Mouse (Mus musculus) limb, embryonic 14.5 days (tissue): ENCODE measurements around the gene Dhh. TPM values are rescaled to one million over a fixed set of nuclear protein-coding genes. Genes with fewer than 3 reads are reported as not detected.

Experiments used
- ATAC-seq: fragments of 200-750 bp; cut with Nextera tagmentation; 2 replicates; pipeline ENCODE4 v1.8.0; 2017; ENCODE audit warnings: low read depth, moderate number of reproducible peaks, moderate TSS enrichment; ENCODE audit not compliant: low FRiP score
- DNase-seq: peaks from one replicate; pipeline ENCODE4 v3.0.0-alpha.2; 2015; ENCODE audit warnings: low spot score
- H3K27ac ChIP-seq: fragments of 300-500 bp; sonication (generic); replicated peaks from 2 replicates; pipeline ENCODE4 v1.5.1; 2014; ENCODE audit warnings: low read depth, mild to moderate bottlenecking, low read length, moderate library complexity, mixed read lengths
- H3K27me3 ChIP-seq: fragments of 300-500 bp; sonication (generic); 2 replicates; pipeline ENCODE4 v1.6.1; 2014; ENCODE audit warnings: low read length, mixed read lengths; ENCODE audit not compliant: control insufficient read depth, insufficient read depth
- H3K36me3 ChIP-seq: fragments of 300-500 bp; sonication (generic); 2 replicates; pipeline ENCODE4 v1.6.1; 2014; ENCODE audit warnings: mild to moderate bottlenecking, low read length, moderate library complexity, mixed read lengths; ENCODE audit not compliant: control insufficient read depth, insufficient read depth
- H3K4me1 ChIP-seq: fragments of 300-500 bp; sonication (generic); 2 replicates; pipeline ENCODE4 v1.6.1; 2014; ENCODE audit warnings: antibody characterized with exemption, low read length, mixed read lengths; ENCODE audit not compliant: control insufficient read depth, insufficient read depth
- H3K4me2 ChIP-seq: fragments of 300-500 bp; sonication (generic); replicated peaks from 2 replicates; pipeline ENCODE4 v1.6.1; 2014; ENCODE audit warnings: low read depth, mild to moderate bottlenecking, low read length, moderate library complexity; ENCODE audit not compliant: severe bottlenecking
- H3K4me3 ChIP-seq: fragments of 300-500 bp; sonication (generic); replicated peaks from 2 replicates; pipeline ENCODE4 v1.5.1; 2014; ENCODE audit warnings: low read length
- H3K9ac ChIP-seq: fragments of 300-500 bp; sonication (generic); 2 replicates; pipeline ENCODE4 v1.6.1; 2014; ENCODE audit warnings: mild to moderate bottlenecking, low read depth, low read length, moderate library complexity; ENCODE audit not compliant: severe bottlenecking
- H3K9me3 ChIP-seq: fragments of 300-500 bp; sonication (generic); 2 replicates; pipeline ENCODE4 v1.6.1; 2016; ENCODE audit warnings: low read length; ENCODE audit not compliant: control insufficient read depth
- POLR2A ChIP-seq: fragments of 200-500 bp; IDR thresholded peaks from 2 replicates; pipeline ENCODE4 v1.8.0; 2012; ENCODE audit warnings: inconsistent platforms, mild to moderate bottlenecking, moderate library complexity, borderline replicate concordance; ENCODE audit not compliant: insufficient read depth, insufficient read length; ENCODE audit errors: extremely low read depth
- WGBS: fragments of 180-500 bp; shearing (Covaris S2); extraction: QIAGEN DNeasy Blood & Tissue Kit; methylation state at CpG from one replicate; pipeline ENCODE4 v1.1.7; 2014; 5-methylcytosine and 5-hydroxymethylcytosine counted together
- polyA plus RNA-seq, 2 experiments: library from polyadenylated mRNA; depleted of rRNA in 1 of 2; stranded (reverse) in 1 of 2; unstranded in 1 of 2; fragments of >200 nt; fragmentation: Nextera tagmentation in 1 of 2; extraction: Ambion mirVana in 1 of 2; gene quantifications; 2 replicates each; pipeline versions ENCODE4 v1.2.1 to v1.2.3; 2012 to 2014

Dhh gene
- polyA plus RNA-seq, 2 experiments = 1.1 to 2.0 TPM

DNA sequence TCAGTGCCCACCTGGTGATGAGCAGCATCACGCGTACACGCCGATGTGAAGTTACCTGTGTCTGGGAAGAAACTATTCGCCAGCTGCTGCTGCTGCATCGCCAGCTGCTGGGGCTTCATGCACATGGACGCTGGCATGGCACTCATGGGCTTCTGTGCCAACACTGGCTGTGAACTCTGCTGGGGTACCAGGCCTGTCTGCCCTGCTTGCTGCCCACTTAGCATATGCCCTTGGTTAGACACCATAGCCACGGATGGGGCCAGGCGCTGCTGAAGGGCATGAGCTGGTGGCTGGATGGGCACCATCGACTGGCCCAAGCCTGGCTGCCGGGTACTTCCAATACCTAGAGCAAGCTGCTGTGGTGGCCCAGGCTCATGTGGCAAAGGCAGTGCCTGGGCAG is 49.2 kb downstream of the Dhh start:
- Histone ChIP-seq H3K4me3 (no peak overlapping the region), H3K9me3 (no peaks in the 10 kb centered on the region), H3K27ac (no peak overlapping the region), H3K36me3 (peaks cover 100% of the 10 kb centered on the region), H3K4me2 (no peak overlapping the region), H3K4me1 (no peaks in the 10 kb centered on the region), H3K9ac (no peak overlapping the region), H3K27me3 (no peaks in the 10 kb centered on the region)
- no peak for TF ChIP-seq POLR2A
- 96% methylated on average over 11 of the region's 11 CpGs for WGBS
- DNase-seq (no peak), ATAC-seq (no peak)

DNA sequence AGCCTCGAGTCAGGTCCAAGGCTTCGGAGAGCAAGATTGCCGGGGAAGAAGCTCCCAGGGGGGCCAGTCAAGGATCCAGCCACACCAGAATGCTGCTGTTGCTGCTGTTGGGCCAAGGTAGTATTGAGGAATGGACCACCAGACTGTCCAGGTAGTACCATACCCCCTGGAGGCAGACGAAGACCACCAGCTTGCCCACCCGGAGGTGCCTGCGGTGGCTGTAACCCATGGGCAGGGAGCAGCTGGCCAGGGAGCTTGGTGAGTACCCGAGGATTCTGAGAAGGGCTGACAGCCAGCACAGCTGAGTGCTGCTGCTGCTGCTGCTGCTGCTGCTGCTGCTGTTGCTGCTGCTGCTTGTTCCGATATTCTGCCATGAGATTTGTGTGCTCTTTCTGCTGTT is 52.2 kb downstream of the Dhh start:
- no peak overlapping the region for H3K9ac ChIP-seq
- peaks cover 100% of the 10 kb centered on the region for H3K36me3 ChIP-seq
- no peak overlapping the region for H3K4me2 ChIP-seq
- no peaks in the 10 kb centered on the region for H3K4me1 ChIP-seq
- H3K9me3 ChIP-seq = no peaks in the 10 kb centered on the region
- no peak for TF ChIP-seq POLR2A
- 88% methylated on average over 8 of the region's 8 CpGs for WGBS
- ATAC-seq (no peak), DNase-seq (no peak)
- no peak overlapping the region for H3K27ac ChIP-seq
- no peaks in the 10 kb centered on the region for H3K27me3 ChIP-seq
- H3K4me3 ChIP-seq = no peak overlapping the region

DNA sequence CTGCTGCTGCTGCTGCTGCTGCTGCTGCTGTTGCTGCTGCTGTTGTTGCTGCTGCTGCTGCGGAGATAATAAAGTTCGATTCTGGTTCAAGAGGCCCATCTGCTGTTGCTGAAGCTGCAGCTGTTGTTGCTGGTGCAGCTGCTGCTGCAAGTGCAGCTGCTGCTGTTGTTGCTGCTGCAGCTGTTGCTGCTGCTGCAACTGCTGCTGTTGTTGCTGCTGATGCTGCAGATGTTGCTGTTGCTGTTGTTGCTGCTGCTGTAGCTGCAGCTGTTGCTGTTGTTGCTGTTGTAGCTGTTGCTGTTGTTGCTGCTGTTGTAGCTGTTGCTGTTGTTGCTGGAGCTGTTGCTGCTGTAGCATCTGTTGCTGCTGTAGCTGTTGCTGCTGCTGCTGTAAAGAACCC is 53.2 kb downstream of the Dhh start:
- H3K36me3 ChIP-seq = peaks cover 100% of the 10 kb centered on the region
- no peak overlapping the region for H3K9ac ChIP-seq
- no peak for DNase-seq
- WGBS = 91% methylated on average over 2 of the region's 2 CpGs
- ATAC-seq = no peak
- no peak overlapping the region for H3K4me3 ChIP-seq
- no peak overlapping the region for H3K27ac ChIP-seq
- H3K27me3 ChIP-seq = no peaks in the 10 kb centered on the region
- no peaks in the 10 kb centered on the region for H3K9me3 ChIP-seq
- H3K4me2 ChIP-seq = no peak overlapping the region
- H3K4me1 ChIP-seq = no peaks in the 10 kb centered on the region
- no peak for TF ChIP-seq POLR2A

DNA sequence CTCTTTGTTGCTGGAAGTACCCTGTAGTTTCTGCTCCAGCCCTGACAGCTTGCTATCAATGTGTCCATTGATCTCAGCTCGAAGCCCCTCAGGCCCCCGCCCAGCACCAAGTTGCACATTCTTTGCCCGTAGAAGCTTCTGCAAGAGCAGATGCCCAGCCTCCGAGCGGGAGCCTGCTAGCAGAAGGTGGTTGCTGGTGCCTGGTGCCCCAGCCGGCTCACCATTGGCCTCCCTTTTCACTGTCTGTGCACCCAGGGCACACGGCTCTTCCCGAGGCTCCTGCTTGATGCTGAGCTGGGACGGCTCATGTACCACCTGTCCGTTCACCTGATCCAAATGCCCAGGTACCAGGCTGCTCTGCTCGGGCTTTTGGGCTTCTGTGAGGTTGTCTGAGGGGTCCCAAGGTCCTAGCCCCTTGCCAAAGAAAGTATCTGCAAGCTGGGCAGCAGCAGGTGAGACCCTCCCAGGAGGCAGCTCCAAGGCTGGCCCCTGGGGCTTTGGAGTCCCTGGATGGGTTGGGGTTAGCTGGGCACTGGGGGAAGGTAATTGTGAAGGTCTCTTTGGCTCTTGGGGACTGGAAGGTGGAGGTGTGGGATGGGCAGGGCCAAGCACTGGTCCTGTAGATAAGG is 54.6 kb downstream of the Dhh start:
- Histone ChIP-seq H3K9ac (no peak overlapping the region), H3K27ac (no peak overlapping the region), H3K27me3 (no peaks in the 10 kb centered on the region), H3K4me1 (no peaks in the 10 kb centered on the region), H3K9me3 (no peaks in the 10 kb centered on the region), H3K36me3 (peaks cover 100% of the 10 kb centered on the region), H3K4me3 (no peak overlapping the region), H3K4me2 (no peak overlapping the region)
- DNase-seq = no peak
- ATAC-seq = no peak
- 92% methylated on average over 11 of the region's 11 CpGs for WGBS
- TF ChIP-seq POLR2A = no peak

Other genes starting within 250 kb of the Dhh start
- gene Ddx23, start 235.6 kb downstream of the Dhh start, polyA plus RNA-seq (2012; rRNA removed) = 47.0 and 54.0 TPM in 2 replicates
- gene Ddx23, start 235.6 kb downstream of the Dhh start, polyA plus RNA-seq (2014; fragmentation: Nextera tagmentation; extraction: Ambion mirVana) = 22.6 and 26.5 TPM in 2 replicates
- 1.1 and 1.5 TPM in 2 replicates for gene Rnd1, start 221.1 kb downstream of the Dhh start, polyA plus RNA-seq (2012; rRNA removed)
- 0.35 and 0.45 TPM in 2 replicates for gene Rnd1, start 221.1 kb downstream of the Dhh start, polyA plus RNA-seq (2014; fragmentation: Nextera tagmentation; extraction: Ambion mirVana)
- 0.48 and 0.55 TPM in 2 replicates for gene Ccdc65, start 190.3 kb downstream of the Dhh start, polyA plus RNA-seq (2012; rRNA removed)
- gene Ccdc65, start 190.3 kb downstream of the Dhh start, polyA plus RNA-seq (2014; fragmentation: Nextera tagmentation; extraction: Ambion mirVana) = 0.40 and 0.87 TPM in 2 replicates
- 58.9 and 90.9 TPM in 2 replicates for gene Fkbp11, start 170.3 kb downstream of the Dhh start, polyA plus RNA-seq (2012; rRNA removed)
- gene Fkbp11, start 170.3 kb downstream of the Dhh start, polyA plus RNA-seq (2014; fragmentation: Nextera tagmentation; extraction: Ambion mirVana) = 74.4 and 82.7 TPM in 2 replicates
- gene Arf3, start 135.3 kb downstream of the Dhh start, polyA plus RNA-seq (2012; rRNA removed) = 75.0 and 96.4 TPM in 2 replicates
- 37.4 and 39.6 TPM in 2 replicates for gene Arf3, start 135.3 kb downstream of the Dhh start, polyA plus RNA-seq (2014; fragmentation: Nextera tagmentation; extraction: Ambion mirVana)
- gene Wnt10b, start 120.4 kb downstream of the Dhh start, polyA plus RNA-seq (2012; rRNA removed) = 13.7 and 14.9 TPM in 2 replicates
- 6.3 and 7.4 TPM in 2 replicates for gene Wnt10b, start 120.4 kb downstream of the Dhh start, polyA plus RNA-seq (2014; fragmentation: Nextera tagmentation; extraction: Ambion mirVana)
- gene Wnt1, start 108.7 kb downstream of the Dhh start, polyA plus RNA-seq (2012; rRNA removed) = not detected in 2 replicates
- gene Wnt1, start 108.7 kb downstream of the Dhh start, polyA plus RNA-seq (2014; fragmentation: Nextera tagmentation; extraction: Ambion mirVana) = 0.08 TPM in 1 of 2 replicates, not detected in the other
- gene Ddn, start 89.0 kb downstream of the Dhh start, polyA plus RNA-seq (2012; rRNA removed) = 0.44 and 0.59 TPM in 2 replicates
- 0.14 TPM in 1 of 2 replicates, not detected in the other for gene Ddn, start 89.0 kb downstream of the Dhh start, polyA plus RNA-seq (2014; fragmentation: Nextera tagmentation; extraction: Ambion mirVana)
- gene Prkag1, start 67.0 kb downstream of the Dhh start, polyA plus RNA-seq (2012; rRNA removed) = 93.1 and 93.7 TPM in 2 replicates
- gene Prkag1, start 67.0 kb downstream of the Dhh start, polyA plus RNA-seq (2014; fragmentation: Nextera tagmentation; extraction: Ambion mirVana) = 81.3 and 82.3 TPM in 2 replicates
- gene Kmt2d, start 27.3 kb downstream of the Dhh start, polyA plus RNA-seq (2012; rRNA removed) = 27.1 and 27.3 TPM in 2 replicates
- 16.7 and 20.1 TPM in 2 replicates for gene Kmt2d, start 27.3 kb downstream of the Dhh start, polyA plus RNA-seq (2014; fragmentation: Nextera tagmentation; extraction: Ambion mirVana)
- gene Rhebl1, start 4.0 kb downstream of the Dhh start, polyA plus RNA-seq (2012; rRNA removed) = 14.5 and 16.4 TPM in 2 replicates
- 12.0 and 13.8 TPM in 2 replicates for gene Rhebl1, start 4.0 kb downstream of the Dhh start, polyA plus RNA-seq (2014; fragmentation: Nextera tagmentation; extraction: Ambion mirVana)
- 66.8 and 145 TPM in 2 replicates for gene Lmbr1l, start 19.7 kb upstream of the Dhh start, polyA plus RNA-seq (2012; rRNA removed)
- gene Lmbr1l, start 19.7 kb upstream of the Dhh start, polyA plus RNA-seq (2014; fragmentation: Nextera tagmentation; extraction: Ambion mirVana) = 5.5 and 7.8 TPM in 2 replicates
- 2,384 and 3,894 TPM in 2 replicates for gene Tuba1b, start 36.0 kb upstream of the Dhh start, polyA plus RNA-seq (2012; rRNA removed)
- gene Tuba1b, start 36.0 kb upstream of the Dhh start, polyA plus RNA-seq (2014; fragmentation: Nextera tagmentation; extraction: Ambion mirVana) = 1,587 and 1,605 TPM in 2 replicates
- 15.1 and 159 TPM in 2 replicates for gene Gm49450, start 55.0 kb upstream of the Dhh start, polyA plus RNA-seq (2012; rRNA removed)
- gene Gm49450, start 55.0 kb upstream of the Dhh start, polyA plus RNA-seq (2014; fragmentation: Nextera tagmentation; extraction: Ambion mirVana) = not detected in 2 replicates
- gene Tuba1a, start 55.2 kb upstream of the Dhh start, polyA plus RNA-seq (2012; rRNA removed) = 1,030 and 1,250 TPM in 2 replicates
- gene Tuba1a, start 55.2 kb upstream of the Dhh start, polyA plus RNA-seq (2014; fragmentation: Nextera tagmentation; extraction: Ambion mirVana) = 1,263 and 1,288 TPM in 2 replicates
- gene Tuba1c, start 131.4 kb upstream of the Dhh start, polyA plus RNA-seq (2012; rRNA removed) = 192 and 293 TPM in 2 replicates
- gene Tuba1c, start 131.4 kb upstream of the Dhh start, polyA plus RNA-seq (2014; fragmentation: Nextera tagmentation; extraction: Ambion mirVana) = 150 and 162 TPM in 2 replicates
- 2.7 and 4.2 TPM in 2 replicates for gene Prph, start 156.6 kb upstream of the Dhh start, polyA plus RNA-seq (2012; rRNA removed)
- gene Prph, start 156.6 kb upstream of the Dhh start, polyA plus RNA-seq (2014; fragmentation: Nextera tagmentation; extraction: Ambion mirVana) = 1.3 and 1.7 TPM in 2 replicates
- 41.5 and 51.3 TPM in 2 replicates for gene Troap, start 176.0 kb upstream of the Dhh start, polyA plus RNA-seq (2012; rRNA removed)
- gene Troap, start 176.0 kb upstream of the Dhh start, polyA plus RNA-seq (2014; fragmentation: Nextera tagmentation; extraction: Ambion mirVana) = 20.3 and 22.1 TPM in 2 replicates
- 0.13 TPM in 1 of 2 replicates, not detected in the other for gene C1ql4, start 189.3 kb upstream of the Dhh start, polyA plus RNA-seq (2012; rRNA removed)
- gene C1ql4, start 189.3 kb upstream of the Dhh start, polyA plus RNA-seq (2014; fragmentation: Nextera tagmentation; extraction: Ambion mirVana) = not detected in 2 replicates
- gene Dnajc22, start 194.6 kb upstream of the Dhh start, polyA plus RNA-seq (2012; rRNA removed) = 0.87 and 1.7 TPM in 2 replicates
- 0.11 and 0.37 TPM in 2 replicates for gene Dnajc22, start 194.6 kb upstream of the Dhh start, polyA plus RNA-seq (2014; fragmentation: Nextera tagmentation; extraction: Ambion mirVana)
- gene Spats2, start 227.4 kb upstream of the Dhh start, polyA plus RNA-seq (2012; rRNA removed) = 47.1 and 48.4 TPM in 2 replicates
- 39.7 and 41.7 TPM in 2 replicates for gene Spats2, start 227.4 kb upstream of the Dhh start, polyA plus RNA-seq (2014; fragmentation: Nextera tagmentation; extraction: Ambion mirVana)